Mouse (Mus musculus) forebrain, embryonic 15.5 days (tissue): Measurements from ENCODE around the gene Arrdc1. TPM values are rescaled to one million over a fixed set of nuclear protein-coding genes. Genes with fewer than 3 reads are reported as not detected.
"Not testable (repeated sequence)": the region's sequence is repeated elsewhere in the genome, so short reads cannot be mapped to it uniquely, and the experiment has no call there.

Experiments
- ATAC-seq: fragments of 200-750 bp; cut with Nextera tagmentation; replicated peaks from 2 replicates; pipeline ENCODE4 v1.8.0; 2017; ENCODE audit warnings: mild to moderate bottlenecking, moderate TSS enrichment, moderate library complexity
- H3K27ac ChIP-seq: fragments of 300-500 bp; sonication (generic); replicated peaks from 2 replicates; pipeline ENCODE4 v1.5.1; 2015; ENCODE audit warnings: mild to moderate bottlenecking, inconsistent platforms
- H3K27me3 ChIP-seq: fragments of 300-500 bp; sonication (generic); 2 replicates; pipeline ENCODE4 v1.6.1; 2015; ENCODE audit warnings: inconsistent platforms
- H3K36me3 ChIP-seq: fragments of 300-500 bp; sonication (generic); 2 replicates; pipeline ENCODE4 v1.6.1; 2015; ENCODE audit warnings: mild to moderate bottlenecking, inconsistent platforms
- H3K4me1 ChIP-seq: fragments of 300-500 bp; sonication (generic); 2 replicates; pipeline ENCODE4 v1.6.1; 2015; ENCODE audit warnings: inconsistent platforms
- H3K4me2 ChIP-seq: fragments of 300-500 bp; sonication (generic); replicated peaks from 2 replicates; pipeline ENCODE4 v1.6.1; 2015; ENCODE audit warnings: mild to moderate bottlenecking, inconsistent platforms
- H3K4me3 ChIP-seq: fragments of 300-500 bp; sonication (generic); 2 replicates; pipeline ENCODE4 v1.5.1; 2015; ENCODE audit warnings: mild to moderate bottlenecking, inconsistent platforms
- H3K9ac ChIP-seq: fragments of 300-500 bp; sonication (generic); replicated peaks from 2 replicates; pipeline ENCODE4 v1.6.1; 2015; ENCODE audit warnings: mild to moderate bottlenecking, inconsistent platforms
- H3K9me3 ChIP-seq: fragments of 300-500 bp; sonication (generic); 2 replicates; pipeline ENCODE4 v1.6.1; 2016; ENCODE audit warnings: inconsistent platforms
- WGBS: fragments of 180-500 bp; shearing (Covaris S2); methylation state at CpG from one replicate; pipeline ENCODE4 v1.1.7; 2015; ENCODE audit warnings: mixed read lengths; 5-methylcytosine and 5-hydroxymethylcytosine counted together
- polyA plus RNA-seq: library from polyadenylated mRNA; unstranded; fragments of >200 nt; fragmentation: Nextera tagmentation; extraction: Ambion mirVana; gene quantifications from 2 replicates; pipeline ENCODE4 v1.2.1, GENCODE M21; 2015

Arrdc1 gene
- polyA plus RNA-seq, 1 experiment from 2014 or later = 30.4 TPM

DNA sequence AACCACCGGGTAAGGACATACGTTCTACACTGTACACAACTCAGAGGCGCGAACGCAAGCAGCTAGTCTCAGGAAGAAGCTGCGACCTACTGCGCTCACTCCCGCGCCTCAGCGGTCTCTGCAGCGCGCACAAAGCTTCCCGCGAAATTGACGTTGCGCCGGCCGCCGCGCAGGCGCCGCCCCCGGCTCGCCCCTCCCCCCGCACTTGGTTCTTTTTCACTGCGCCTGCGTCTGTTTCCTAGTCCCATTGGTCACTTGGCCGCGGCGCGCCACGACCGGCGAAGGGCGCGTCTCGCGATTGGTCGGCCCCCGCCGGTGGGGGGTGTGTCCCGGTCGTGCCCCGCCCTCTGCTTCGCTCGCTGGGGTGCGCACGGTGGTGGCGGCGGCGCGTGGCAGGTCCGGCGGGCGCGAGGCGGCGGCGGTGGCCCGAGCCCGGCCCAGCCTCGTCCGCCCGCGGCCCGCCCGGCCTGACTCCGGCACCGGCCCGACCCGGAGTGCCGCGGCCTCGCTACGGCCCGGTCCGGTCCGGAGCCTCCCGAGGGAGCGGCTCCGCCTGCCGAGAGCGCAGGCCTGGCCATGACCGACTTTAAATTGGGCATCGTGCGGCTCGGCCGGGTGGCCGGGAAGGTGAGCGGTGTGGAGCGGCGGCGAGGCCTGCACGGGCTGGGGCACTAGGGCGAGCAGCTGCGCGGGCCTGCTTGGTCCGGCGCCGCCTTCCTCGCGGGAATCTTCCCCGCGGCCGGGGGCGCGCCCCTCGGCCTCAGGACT lies 14.6 kb upstream of the Arrdc1 start, which contains the start of gene Zmynd19:
Zmynd19 (plus strand) TSS at position 372 of the 768 bp plus-strand sequence.
- H3K9me3 ChIP-seq = no peaks in the 10 kb centered on the region
- H3K9ac ChIP-seq = peak within 1 kb of the TSS; percentile 84
- H3K27me3 ChIP-seq = no peaks in the 10 kb centered on the region
- WGBS = under 1% methylated on average over 85 of the region's 108 CpGs
- H3K4me2 ChIP-seq = peak within 1 kb of the TSS; percentile 93
- H3K27ac ChIP-seq = peak within 1 kb of the TSS; percentile 46
- H3K36me3 ChIP-seq = peaks cover 28% of the 10 kb centered on the region
- peaks cover 18% of the 10 kb centered on the region for H3K4me1 ChIP-seq
- ATAC-seq = peak; percentile 98
- H3K4me3 ChIP-seq = peak within 1 kb of the TSS; percentile 95

GRCm38 (mm10) chr2:24944304-24944703 lies 9.3 kb upstream of the Arrdc1 start:
- H3K4me3 ChIP-seq, H3K4me2 ChIP-seq, ATAC-seq, H3K4me1 ChIP-seq, H3K27ac ChIP-seq, H3K36me3 ChIP-seq, H3K9me3 ChIP-seq, H3K9ac ChIP-seq, H3K27me3 ChIP-seq: not testable (repeated sequence)
- WGBS = 56% methylated on average over 2 of the region's 2 CpGs

- no peak overlapping the region for H3K9ac ChIP-seq
- ATAC-seq = no peak
- H3K27me3 ChIP-seq = no peaks in the 10 kb centered on the region
- WGBS = 75% methylated on average over 4 of the region's 4 CpGs
- no peaks in the 10 kb centered on the region for H3K36me3 ChIP-seq
- no peaks in the 10 kb centered on the region for H3K9me3 ChIP-seq
- H3K4me3 ChIP-seq = no peak overlapping the region
- no peaks in the 10 kb centered on the region for H3K4me1 ChIP-seq
- no peak overlapping the region for H3K4me2 ChIP-seq
- no peak overlapping the region for H3K27ac ChIP-seq
Observed at GRCm38 (mm10) chr2:24942092-24942491, 7.0 kb upstream of the Arrdc1 start.

GRCm38 (mm10) chr2:24934441-24934963 lies 550 bp downstream of the Arrdc1 start:
- no peak overlapping the region for H3K27ac ChIP-seq

DNA sequence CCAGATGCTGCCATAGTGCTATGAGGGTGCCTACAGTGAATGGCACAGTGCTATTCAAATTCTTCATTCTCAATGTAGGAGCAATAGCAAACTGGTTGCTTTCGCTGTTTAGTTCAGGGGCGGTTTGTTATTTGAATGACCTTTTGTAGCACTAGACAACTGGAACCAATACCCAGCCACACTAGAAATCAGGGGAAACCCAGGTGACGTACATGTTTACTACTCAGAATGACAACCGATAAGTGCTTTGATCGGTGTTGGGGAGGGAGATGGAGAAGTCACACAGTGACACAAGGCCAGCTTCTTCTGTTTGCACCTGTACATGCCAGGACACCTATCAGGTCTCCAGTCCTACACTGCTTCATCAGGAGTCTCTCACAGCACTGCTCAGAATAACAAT lies 5.5 kb downstream of the Arrdc1 start:
- Histone ChIP-seq H3K4me1 (peaks cover 10% of the 10 kb centered on the region), H3K4me3 (no peak overlapping the region), H3K9me3 (no peaks in the 10 kb centered on the region), H3K27ac (no peak overlapping the region), H3K4me2 (no peak overlapping the region), H3K9ac (no peak overlapping the region), H3K27me3 (no peaks in the 10 kb centered on the region), H3K36me3 (no peaks in the 10 kb centered on the region)
- ATAC-seq = no peak
- 90% methylated on average over 5 of the region's 5 CpGs for WGBS

More at GRCm38 (mm10) chr2:24934441-24934963, 550 bp downstream of the Arrdc1 start:
- H3K9me3 ChIP-seq = no peaks in the 10 kb centered on the region
- peak; percentile 66 for ATAC-seq
- peak overlapping the region; percentile 63 for H3K4me3 ChIP-seq
- peak overlapping the region; percentile 70 for H3K9ac ChIP-seq
- H3K4me2 ChIP-seq = peak overlapping the region; percentile 84
- no peaks in the 10 kb centered on the region for H3K27me3 ChIP-seq
- 4% methylated on average over 17 of the region's 19 CpGs for WGBS
- peaks cover 17% of the 10 kb centered on the region for H3K4me1 ChIP-seq
- H3K36me3 ChIP-seq = no peaks in the 10 kb centered on the region

- no peak overlapping the region for H3K9ac ChIP-seq
- 76% methylated on average over 2 of the region's 2 CpGs for WGBS
- H3K4me3 ChIP-seq = no peak overlapping the region
- H3K4me1 ChIP-seq = peaks cover 5% of the 10 kb centered on the region
- no peak overlapping the region for H3K27ac ChIP-seq
- no peaks in the 10 kb centered on the region for H3K9me3 ChIP-seq
- no peaks in the 10 kb centered on the region for H3K27me3 ChIP-seq
- H3K36me3 ChIP-seq = no peaks in the 10 kb centered on the region
- H3K4me2 ChIP-seq = no peak overlapping the region
- no peak for ATAC-seq
Observed at GRCm38 (mm10) chr2:24929119-24929518, 5.9 kb downstream of the Arrdc1 start.

- ATAC-seq = no peak
- no peaks in the 10 kb centered on the region for H3K27me3 ChIP-seq
- no peaks in the 10 kb centered on the region for H3K9me3 ChIP-seq
- H3K36me3 ChIP-seq = no peaks in the 10 kb centered on the region
- WGBS = 67% methylated on average over 4 of the region's 4 CpGs
- no peak overlapping the region for H3K4me3 ChIP-seq
- no peak overlapping the region for H3K27ac ChIP-seq
- H3K9ac ChIP-seq = no peak overlapping the region
- no peak overlapping the region for H3K4me2 ChIP-seq
- no peaks in the 10 kb centered on the region for H3K4me1 ChIP-seq
Observed at GRCm38 (mm10) chr2:24927810-24928479, 7.1 kb downstream of the Arrdc1 start.

- no peaks in the 10 kb centered on the region for H3K36me3 ChIP-seq
- H3K27ac ChIP-seq = no peak overlapping the region
- H3K4me3 ChIP-seq = no peak overlapping the region
- H3K9me3 ChIP-seq = no peaks in the 10 kb centered on the region
- H3K4me2 ChIP-seq = no peak overlapping the region
- no peaks in the 10 kb centered on the region for H3K27me3 ChIP-seq
- H3K4me1 ChIP-seq = no peaks in the 10 kb centered on the region
- WGBS = 77% methylated on average over 7 of the region's 7 CpGs
- no peak for ATAC-seq
- no peak overlapping the region for H3K9ac ChIP-seq
Observed at GRCm38 (mm10) chr2:24926965-24927358, 8.1 kb downstream of the Arrdc1 start.

- Histone ChIP-seq H3K9ac (no peak overlapping the region), H3K4me2 (no peak overlapping the region), H3K4me1 (no peaks in the 10 kb centered on the region), H3K9me3 (no peaks in the 10 kb centered on the region), H3K27me3 (no peaks in the 10 kb centered on the region), H3K36me3 (no peaks in the 10 kb centered on the region), H3K27ac (no peak overlapping the region), H3K4me3 (no peak overlapping the region)
- whole genome bisulfite sequencing = 91% methylated on average over 9 of the region's 9 CpGs
- ATAC-seq = no peak
Observed at GRCm38 (mm10) chr2:24926345-24926964, 8.6 kb downstream of the Arrdc1 start.

GRCm38 (mm10) chr2:24925284-24925683 lies 9.8 kb downstream of the Arrdc1 start:
- Histone ChIP-seq H3K9me3 (no peaks in the 10 kb centered on the region), H3K9ac (no peak overlapping the region), H3K36me3 (no peaks in the 10 kb centered on the region), H3K27me3 (no peaks in the 10 kb centered on the region), H3K4me1 (no peaks in the 10 kb centered on the region), H3K27ac (no peak overlapping the region), H3K4me2 (no peak overlapping the region), H3K4me3 (no peak overlapping the region)
- WGBS = 91% methylated on average over 8 of the region's 8 CpGs
- ATAC-seq = no peak

DNA sequence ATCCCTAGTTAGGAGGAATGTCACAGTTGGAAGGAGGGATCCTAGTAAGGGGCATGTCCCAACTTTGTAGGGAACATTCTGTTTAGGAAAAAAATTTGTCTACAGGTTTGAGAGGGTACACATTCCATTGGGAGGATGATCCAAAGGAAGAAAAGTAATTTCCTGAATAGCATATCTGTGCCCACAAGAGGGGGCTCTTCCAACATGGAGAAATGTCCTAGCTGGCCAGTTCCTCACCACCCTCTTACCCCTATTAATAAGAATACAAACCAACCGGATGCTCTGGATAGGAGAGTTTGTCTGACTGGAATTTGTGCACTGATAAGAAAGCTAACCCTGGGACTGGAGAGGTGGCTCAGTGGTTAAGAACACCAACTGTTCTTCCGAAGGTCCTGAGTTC lies 11.5 kb downstream of the Arrdc1 start:
- H3K4me1 ChIP-seq = no peaks in the 10 kb centered on the region
- no peaks in the 10 kb centered on the region for H3K9me3 ChIP-seq
- no peak for ATAC-seq
- WGBS = 54% methylated on average over 2 of the region's 2 CpGs
- no peak overlapping the region for H3K4me2 ChIP-seq
- no peaks in the 10 kb centered on the region for H3K36me3 ChIP-seq
- no peak overlapping the region for H3K9ac ChIP-seq
- no peak overlapping the region for H3K27ac ChIP-seq
- no peaks in the 10 kb centered on the region for H3K27me3 ChIP-seq
- H3K4me3 ChIP-seq = no peak overlapping the region

DNA sequence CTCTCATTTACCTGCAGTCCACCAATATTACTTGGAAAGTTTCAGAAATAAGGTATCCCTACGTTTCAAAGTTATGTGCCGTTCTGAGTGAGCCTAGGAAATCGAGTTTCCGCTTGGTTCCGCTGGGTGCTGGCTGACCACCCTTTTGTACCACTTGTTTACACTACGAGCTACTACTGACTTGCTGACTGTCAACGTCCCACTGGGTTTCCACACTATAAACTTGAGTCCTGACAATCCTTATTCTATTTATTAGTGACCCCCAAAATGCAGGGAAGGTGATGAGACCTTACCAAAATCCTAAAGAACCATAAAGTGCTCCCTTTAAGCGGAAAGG lies 15.2 kb downstream of the Arrdc1 start:
- H3K27me3 ChIP-seq = no peaks in the 10 kb centered on the region
- WGBS = 10% methylated on average over 8 of the region's 8 CpGs
- H3K27ac ChIP-seq = peak overlapping the region; percentile 98
- H3K36me3 ChIP-seq = no peaks in the 10 kb centered on the region
- ATAC-seq = peak; percentile 51
- peak overlapping the region; percentile 98 for H3K4me3 ChIP-seq
- H3K4me1 ChIP-seq = peaks cover 12% of the 10 kb centered on the region
- peak overlapping the region; percentile 57 for H3K4me2 ChIP-seq
- H3K9me3 ChIP-seq = no peaks in the 10 kb centered on the region
- H3K9ac ChIP-seq = peak overlapping the region; percentile 98
